Mouse (Mus musculus): Measurements from ENCODE around the gene Acsbg1.

- TF ChIP-seq CTCF (IDR thresholded peaks at IDR 0.05; ENCODE audit: low read depth, low read length) (no peak), POLR2A (IDR thresholded peaks at IDR 0.05; ENCODE audit: extremely low read depth, insufficient read depth, low read length) (no peak)
Observed at GRCm38 (mm10) chr9:54641548-54641947, 20.1 kb downstream of the Acsbg1 start.

All from liver, adult 2 months (tissue).